Mouse (Mus musculus): ENCODE data around the gene Parg. TPM values are rescaled to one million over a fixed set of nuclear protein-coding genes. Genes with fewer than 3 reads are reported as not detected.
"Not testable (repeated sequence)": the region's sequence is repeated elsewhere in the genome, so short reads cannot be mapped to it uniquely, and the experiment has no call there.

The Parg gene
- total RNA-seq, 2 experiments from 2014 or later = 50.6 to 55.7 TPM

GRCm38 (mm10) chr14:32179393-32180195 lies 22.2 kb upstream of the Parg start:
- no peak for DNase-seq (ENCODE audit: low spot score in 2 of 2)

GRCm38 (mm10) chr14:32180861-32181260 lies 20.9 kb upstream of the Parg start:
- no peak for DNase-seq (ENCODE audit: low spot score in 2 of 2)

GRCm38 (mm10) chr14:32183846-32184245 lies 17.9 kb upstream of the Parg start:
- DNase-seq (ENCODE audit: low spot score in 2 of 2) = no peak

- no peak for DNase-seq (ENCODE audit: low spot score in 2 of 2)
These were observed 10.9 kb upstream of the Parg start for GRCm38 (mm10) chr14:32190627-32191391.

GRCm38 (mm10) chr14:32191926-32192325 lies 9.8 kb upstream of the Parg start:
- no peak for DNase-seq (ENCODE audit: low spot score in 2 of 2)

GRCm38 (mm10) chr14:32192437-32192836 lies 9.3 kb upstream of the Parg start:
- DNase-seq (ENCODE audit: low spot score in 2 of 2) = peak; percentile 35 to 58

GRCm38 (mm10) chr14:32193557-32193956 lies 8.2 kb upstream of the Parg start:
- not testable (repeated sequence) for DNase-seq (ENCODE audit: low spot score in 2 of 2)

GRCm38 (mm10) chr14:32201354-32201753 lies 395 bp upstream of the Parg start:
- DNase-seq (ENCODE audit: low spot score in 2 of 2) = no peak

- no peak for DNase-seq (ENCODE audit: low spot score in 2 of 2)
These were observed 24.9 kb downstream of the Parg start for GRCm38 (mm10) chr14:32226601-32227000.

- peak; percentile 71 to 76 for DNase-seq (ENCODE audit: low spot score in 2 of 2)
These were observed 27.2 kb downstream of the Parg start for GRCm38 (mm10) chr14:32228996-32229395.

- peak; percentile 13 to 23 for DNase-seq (ENCODE audit: low spot score in 2 of 2)
These were observed 40.7 kb downstream of the Parg start for GRCm38 (mm10) chr14:32242401-32242800.

- DNase-seq (ENCODE audit: low spot score in 2 of 2) = no peak
These were observed 44.3 kb downstream of the Parg start for GRCm38 (mm10) chr14:32246019-32246418.

- no peak for DNase-seq (ENCODE audit: low spot score in 2 of 2)
These were observed 47.9 kb downstream of the Parg start for GRCm38 (mm10) chr14:32249616-32250015.

- DNase-seq (ENCODE audit: low spot score in 2 of 2) = no peak
These were observed 59.1 kb downstream of the Parg start for GRCm38 (mm10) chr14:32260830-32261229.

GRCm38 (mm10) chr14:32261741-32262140 lies 60.0 kb downstream of the Parg start:
- DNase-seq (ENCODE audit: low spot score in 2 of 2) = no peak

- no peak for DNase-seq (ENCODE audit: low spot score in 2 of 2)
These were observed 67.2 kb downstream of the Parg start for GRCm38 (mm10) chr14:32268999-32269398.

GRCm38 (mm10) chr14:32269589-32269988 lies 67.8 kb downstream of the Parg start:
- peak; percentile 36 to 41 for DNase-seq (ENCODE audit: low spot score in 2 of 2)

GRCm38 (mm10) chr14:32301622-32302021 lies 99.9 kb downstream of the Parg start:
- DNase-seq (ENCODE audit: low spot score in 2 of 2) = peak; percentile 22 to 44

- DNase-seq (ENCODE audit: low spot score in 2 of 2) = no peak
These were observed 100.7 kb downstream of the Parg start for GRCm38 (mm10) chr14:32302423-32302822.

- DNase-seq (ENCODE audit: low spot score in 2 of 2) = no peak
These were observed 103.2 kb downstream of the Parg start for GRCm38 (mm10) chr14:32304921-32305320.

- DNase-seq (ENCODE audit: low spot score in 2 of 2) = peak; percentile 80 to 81
These were observed 108.1 kb downstream of the Parg start for GRCm38 (mm10) chr14:32309876-32310275.

GRCm38 (mm10) chr14:32311381-32312035 lies 109.8 kb downstream of the Parg start:
- DNase-seq (ENCODE audit: low spot score in 2 of 2) = no peak

All from layer of hippocampus, postnatal 10 days (tissue).